Mouse (Mus musculus): ENCODE data around the gene Nsf. TPM values are rescaled to one million over a fixed set of nuclear protein-coding genes. Genes with fewer than 3 reads are reported as not detected.
"Not testable (repeated sequence)": the region's sequence is repeated elsewhere in the genome, so short reads cannot be mapped to it uniquely, and the experiment has no call there.

Nsf gene
- total RNA-seq, 2 experiments from 2014 or later = 815 to 848 TPM

DNA sequence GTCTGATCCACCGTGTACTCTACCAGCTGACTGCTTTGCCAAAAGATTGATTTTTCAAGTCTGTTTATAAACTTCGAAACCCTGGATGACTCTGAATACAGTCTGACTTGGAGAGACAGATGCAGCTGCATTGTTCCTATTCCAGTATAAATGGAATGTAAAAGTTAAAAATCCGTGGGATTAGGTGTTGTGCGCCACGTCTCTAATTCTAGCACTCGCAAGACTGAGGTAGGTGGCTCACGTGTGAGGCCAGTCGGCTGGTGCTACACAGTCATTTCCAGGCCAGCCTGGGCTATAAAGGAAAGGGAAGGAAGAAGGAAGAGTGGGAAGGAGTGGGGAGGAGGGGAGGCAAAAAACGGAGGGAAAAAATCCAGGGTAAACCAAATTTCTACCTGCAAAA lies 48.4 kb downstream of the Nsf start:
- no peak for DNase-seq (ENCODE audit: low spot score in 2 of 2)

GRCm38 (mm10) chr11:103901581-103901966 lies 52.3 kb downstream of the Nsf start:
- DNase-seq (ENCODE audit: low spot score in 2 of 2) = no peak

More for the DNA sequence above, 48.4 kb downstream of the Nsf start:
- intact Hi-C loops (cut with DNase I) = no loop called here

DNA sequence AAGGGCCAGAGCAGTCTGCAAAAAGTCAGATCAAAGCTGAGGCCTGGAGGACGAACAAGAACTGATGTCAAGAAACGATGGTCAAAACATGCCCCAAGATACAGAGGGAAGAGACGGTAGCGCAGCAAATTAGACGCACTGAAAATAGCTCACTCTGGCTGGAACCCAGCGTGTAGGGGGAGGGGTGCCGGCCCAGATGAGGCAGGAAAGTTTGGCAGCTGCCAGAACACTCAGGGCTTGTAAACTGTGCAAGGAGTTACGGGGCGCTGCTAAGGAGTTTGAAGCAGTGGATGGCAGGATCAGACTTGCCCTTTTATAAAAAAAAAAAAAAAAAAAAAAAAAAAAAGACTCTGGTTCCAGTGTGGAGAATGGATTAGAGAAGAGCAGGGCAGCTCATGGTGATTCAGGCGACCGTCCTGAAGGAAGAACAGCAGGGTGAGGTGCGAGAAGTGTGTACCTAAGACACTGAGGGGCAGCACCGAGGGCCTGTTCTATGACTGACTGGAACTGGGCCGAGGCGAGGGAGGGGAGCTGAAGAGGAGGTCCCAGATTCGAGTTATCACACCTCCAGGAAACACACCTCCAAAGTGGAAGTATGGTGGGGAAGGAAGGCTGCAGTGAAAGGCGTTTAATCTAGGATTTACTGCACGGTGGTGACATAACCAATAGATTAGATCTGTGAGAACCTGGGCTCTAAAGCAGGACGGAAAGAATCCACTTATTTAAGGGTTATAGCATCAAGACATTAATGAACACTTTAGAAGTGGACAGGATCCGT lies 52.9 kb downstream of the Nsf start:
- intact Hi-C loops (cut with DNase I) = no loop called here

More at GRCm38 (mm10) chr11:103901581-103901966, 52.3 kb downstream of the Nsf start:
- intact Hi-C loops (cut with DNase I) = no loop called here

DNA sequence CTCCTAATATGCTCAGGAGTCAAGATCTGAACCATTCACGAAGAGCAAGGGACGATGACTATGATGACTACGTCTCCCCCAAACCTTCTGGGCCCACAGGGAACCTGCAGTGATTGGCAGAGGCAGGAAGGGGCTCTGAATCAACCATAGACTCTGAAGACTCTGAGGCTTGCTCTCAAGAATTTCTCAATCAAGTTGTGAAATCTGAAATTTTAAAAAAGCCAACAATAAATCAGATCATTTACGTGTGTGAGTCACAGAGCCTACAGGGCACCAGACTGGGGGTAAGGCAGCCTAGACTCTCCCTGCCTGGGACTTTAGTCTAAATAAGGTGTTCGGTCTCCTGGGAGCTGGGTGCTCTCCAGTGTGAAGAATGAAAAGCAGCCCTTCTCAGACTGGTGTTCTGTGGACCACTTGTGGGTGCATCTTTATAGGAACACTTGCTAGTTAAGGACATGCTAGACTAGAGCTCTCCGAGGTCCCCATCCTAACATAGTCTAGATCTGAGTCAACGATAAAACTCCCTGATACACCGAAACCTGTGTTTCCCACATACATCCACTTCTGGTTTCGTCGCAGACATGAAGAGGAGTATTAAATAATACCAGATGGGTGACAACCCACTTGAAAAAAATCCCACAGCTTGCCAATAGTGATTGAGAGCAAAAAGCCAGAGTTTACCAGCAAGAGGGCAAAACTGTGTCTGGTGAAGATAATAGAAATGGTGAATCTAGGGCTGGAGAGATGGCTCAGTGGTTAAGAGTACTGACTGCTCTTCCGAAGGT lies 56.7 kb downstream of the Nsf start:
- intact Hi-C loops (cut with DNase I) = no loop called here
- DNase-seq (ENCODE audit: low spot score in 2 of 2) = no peak

More for the DNA sequence above, 52.9 kb downstream of the Nsf start:
- DNase-seq (ENCODE audit: low spot score in 2 of 2) = peak in 1 of 2 experiments; percentile 43

DNA sequence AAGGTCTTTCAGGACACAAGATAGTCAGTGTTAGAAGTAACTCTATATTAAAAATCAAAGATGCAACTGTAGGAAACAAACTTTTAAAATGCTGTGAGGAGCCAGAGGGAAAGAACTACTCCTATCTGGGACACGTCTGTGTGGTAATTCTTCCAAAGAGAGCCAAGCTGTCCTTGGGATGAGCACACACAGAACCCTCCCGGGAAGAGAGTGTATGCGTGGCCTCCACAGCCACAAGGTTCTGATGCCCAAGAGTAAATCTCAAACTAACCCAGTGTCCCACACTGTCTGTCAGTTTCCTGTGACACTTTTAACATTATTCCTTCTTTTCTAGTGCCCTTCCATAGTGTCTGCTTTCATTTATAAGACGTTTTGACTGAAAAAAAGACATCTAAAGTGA lies 57.8 kb downstream of the Nsf start:
- intact Hi-C loops (cut with DNase I) = no loop called here

DNA sequence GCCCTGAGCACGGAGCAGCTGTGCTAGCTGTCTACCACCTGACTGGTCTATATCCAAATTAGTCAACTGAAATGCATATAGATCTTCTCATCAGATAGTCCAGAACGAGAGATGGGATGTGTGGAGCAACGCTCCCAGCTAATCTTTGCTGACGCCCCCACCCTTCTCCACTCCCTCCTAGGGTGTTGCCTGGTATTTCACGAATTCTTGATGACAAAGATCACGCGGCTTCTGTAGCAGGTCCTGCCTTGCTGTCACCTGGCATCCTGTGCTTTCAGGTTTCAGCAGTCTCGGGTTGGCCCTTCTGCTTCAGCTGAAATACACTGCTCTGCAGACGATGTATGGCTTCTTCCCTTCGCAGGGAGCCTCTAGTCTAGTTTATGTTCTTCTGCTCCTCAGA lies 61.0 kb downstream of the Nsf start:
- no peak for DNase-seq (ENCODE audit: low spot score in 2 of 2)
- intact Hi-C loops (cut with DNase I) = no loop called here

More for the DNA sequence above, 57.8 kb downstream of the Nsf start:
- DNase-seq (ENCODE audit: low spot score in 2 of 2) = no peak

DNA sequence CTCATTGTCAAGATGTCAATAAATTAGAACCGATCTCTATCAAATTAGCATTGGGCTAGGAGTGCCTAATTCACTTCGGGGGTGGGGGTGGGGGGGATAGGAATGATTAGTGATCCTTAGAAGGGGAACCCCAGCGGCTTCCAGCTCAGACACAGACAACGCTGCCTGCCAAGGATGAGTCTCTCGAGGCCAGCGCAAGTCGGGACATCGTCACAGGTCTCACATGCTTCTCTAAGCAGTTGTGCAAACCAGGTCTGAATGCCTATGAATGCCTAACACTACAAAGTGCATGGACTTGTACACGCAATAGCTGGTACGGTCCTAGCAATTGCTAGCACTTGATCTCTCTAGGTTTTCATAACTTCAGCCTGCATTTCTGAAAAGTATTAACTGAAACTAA lies 62.1 kb downstream of the Nsf start:
- intact Hi-C loops (cut with DNase I) = no loop called here
- no peak for DNase-seq (ENCODE audit: low spot score in 2 of 2)

DNA sequence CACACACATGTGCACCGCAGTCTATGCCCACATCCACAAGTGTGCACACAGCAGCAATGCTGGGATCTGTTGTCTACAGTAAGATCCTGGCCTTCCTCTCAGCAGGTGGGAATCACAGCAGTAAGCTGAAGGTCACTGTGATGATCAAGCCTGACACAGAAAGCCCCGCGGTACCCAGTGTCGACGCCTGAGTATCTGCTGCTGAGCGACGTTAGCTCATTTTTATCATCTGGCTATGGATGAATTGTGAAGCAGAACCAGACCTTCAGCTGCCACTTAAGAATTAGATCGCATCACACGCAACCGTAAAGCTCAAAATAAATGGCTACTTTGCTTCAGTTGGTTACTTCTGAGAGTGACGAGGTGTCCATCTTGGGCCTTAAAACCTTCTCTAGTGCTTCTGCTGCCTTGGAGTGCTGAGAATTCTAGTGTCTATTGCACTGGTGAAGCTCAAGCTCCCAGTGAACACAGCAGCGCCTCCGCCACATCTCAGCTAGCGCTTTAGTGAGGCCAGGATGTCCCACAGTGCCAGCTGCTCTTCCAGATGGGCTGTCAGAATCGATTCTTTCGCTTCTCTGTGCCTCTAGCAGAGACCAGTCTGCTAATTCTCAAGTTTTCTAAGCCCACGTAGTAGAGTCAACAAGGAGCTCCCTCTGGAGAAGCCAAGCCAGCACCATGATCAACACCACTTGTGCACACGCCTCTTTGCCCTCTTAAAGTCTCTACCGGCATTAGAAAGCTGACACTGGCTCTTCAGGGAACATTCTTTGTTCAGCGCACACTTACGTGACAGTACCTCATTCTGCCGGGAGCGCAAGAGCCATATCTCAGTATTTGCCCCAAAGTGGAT lies 63.3 kb downstream of the Nsf start:
- intact Hi-C loops (cut with DNase I) = no loop called here
- DNase-seq (ENCODE audit: low spot score in 2 of 2) = peak; percentile 39 to 52

GRCm38 (mm10) chr11:103887724-103888410 lies 66.0 kb downstream of the Nsf start:
- intact Hi-C loops (cut with DNase I) = no loop called here

GRCm38 (mm10) chr11:103884749-103885383 lies 69.0 kb downstream of the Nsf start:
- DNase-seq (ENCODE audit: low spot score in 2 of 2) = peak; percentile 44 to 49
- intact Hi-C loops (cut with DNase I) = no loop called here

More at GRCm38 (mm10) chr11:103887724-103888410, 66.0 kb downstream of the Nsf start:
- no peak for DNase-seq (ENCODE audit: low spot score in 2 of 2)

- DNase-seq (ENCODE audit: low spot score in 2 of 2) = no peak
- intact Hi-C loops (cut with DNase I) = no loop called here
Measured at GRCm38 (mm10) chr11:103883793-103884192, 70.1 kb downstream of the Nsf start.

DNA sequence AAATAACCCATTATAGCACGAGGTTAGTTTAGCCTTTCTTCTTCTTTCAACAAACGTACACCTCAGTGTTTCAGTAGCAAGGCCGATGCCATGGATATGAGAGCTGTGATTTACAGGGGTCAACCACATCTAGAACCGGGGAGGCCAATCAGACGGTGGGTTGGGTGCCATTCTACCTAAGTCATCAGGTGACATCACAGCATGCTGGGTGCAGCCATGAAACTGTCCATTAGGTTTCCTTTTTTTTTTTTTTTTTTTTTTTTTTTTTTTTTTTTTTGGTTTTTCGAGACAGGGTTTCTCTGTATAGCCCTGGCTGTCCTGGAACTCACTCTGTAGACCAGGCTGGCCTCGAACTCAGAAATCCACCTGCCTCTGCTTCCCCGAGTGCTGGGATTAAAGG lies 74.4 kb downstream of the Nsf start:
- DNase-seq (ENCODE audit: low spot score in 2 of 2); intact Hi-C loops (cut with DNase I): not testable (repeated sequence)

DNA sequence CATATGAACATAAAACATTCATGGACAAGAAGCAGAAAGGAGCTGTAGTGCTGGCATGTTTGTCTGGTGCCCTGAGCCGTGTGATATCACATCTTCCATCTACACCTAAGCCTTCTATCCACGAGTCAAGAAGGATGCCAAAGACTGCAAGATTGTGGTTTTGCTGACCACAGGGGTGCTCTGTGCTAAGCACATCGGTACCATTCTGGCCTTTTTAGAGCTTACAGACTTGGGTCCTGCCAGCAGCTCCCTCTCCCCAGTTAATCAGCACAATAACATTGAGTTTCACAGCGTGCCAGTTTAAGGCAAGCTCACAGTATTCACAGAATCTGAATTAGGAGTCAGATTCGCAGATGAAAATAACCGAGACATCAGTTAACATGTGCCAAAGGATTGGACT lies 75.4 kb downstream of the Nsf start:
- DNase-seq (ENCODE audit: low spot score in 2 of 2) = no peak
- intact Hi-C loops (cut with DNase I) = no loop called here

DNA sequence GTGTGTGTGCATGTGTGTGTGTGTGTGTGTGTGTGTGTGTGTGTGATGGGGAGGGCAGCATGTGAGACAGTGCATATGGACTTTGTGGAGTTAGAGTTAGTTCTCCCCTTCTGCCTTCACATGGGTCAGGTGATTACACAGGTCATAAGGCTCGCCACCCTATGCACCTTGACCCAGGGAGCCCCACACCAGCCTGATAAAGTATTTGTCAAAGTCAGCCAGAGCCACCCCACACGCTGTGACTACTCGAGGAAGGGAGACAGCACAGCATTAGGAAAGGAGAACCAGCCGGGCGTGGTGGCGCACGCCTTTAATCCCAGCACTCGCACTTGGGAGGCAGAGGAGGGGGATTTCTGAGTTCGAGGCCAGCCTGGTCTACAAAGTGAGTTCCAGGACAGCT lies 83.5 kb downstream of the Nsf start:
- intact Hi-C loops (cut with DNase I) = no loop called here

GRCm38 (mm10) chr11:103867702-103868101 lies 86.2 kb downstream of the Nsf start:
- intact Hi-C loops (cut with DNase I) = no loop called here
- no peak for DNase-seq (ENCODE audit: low spot score in 2 of 2)

More for the DNA sequence above, 83.5 kb downstream of the Nsf start:
- no peak for DNase-seq (ENCODE audit: low spot score in 2 of 2)

DNA sequence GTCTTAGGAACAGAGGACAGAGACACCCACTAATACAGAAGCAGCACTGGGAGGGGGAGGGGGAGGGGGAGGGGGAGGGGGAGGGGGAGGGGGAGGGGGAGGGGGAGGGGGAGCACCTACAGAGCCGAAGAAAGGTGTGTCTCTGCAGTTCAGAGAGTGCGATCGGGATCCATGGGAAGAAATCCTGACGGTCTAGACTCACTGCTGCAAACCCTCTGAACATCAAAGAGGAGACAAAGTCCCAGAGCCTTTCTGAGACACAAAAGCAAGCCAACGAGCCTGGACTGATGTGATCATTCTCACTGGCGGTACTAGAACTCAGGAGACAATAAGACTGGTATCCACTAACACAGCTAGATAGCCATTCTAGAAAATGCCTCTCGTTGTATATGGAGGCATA lies 88.5 kb downstream of the Nsf start:
- DNase-seq (ENCODE audit: low spot score in 2 of 2) = no peak
- intact Hi-C loops (cut with DNase I) = no loop called here

DNA sequence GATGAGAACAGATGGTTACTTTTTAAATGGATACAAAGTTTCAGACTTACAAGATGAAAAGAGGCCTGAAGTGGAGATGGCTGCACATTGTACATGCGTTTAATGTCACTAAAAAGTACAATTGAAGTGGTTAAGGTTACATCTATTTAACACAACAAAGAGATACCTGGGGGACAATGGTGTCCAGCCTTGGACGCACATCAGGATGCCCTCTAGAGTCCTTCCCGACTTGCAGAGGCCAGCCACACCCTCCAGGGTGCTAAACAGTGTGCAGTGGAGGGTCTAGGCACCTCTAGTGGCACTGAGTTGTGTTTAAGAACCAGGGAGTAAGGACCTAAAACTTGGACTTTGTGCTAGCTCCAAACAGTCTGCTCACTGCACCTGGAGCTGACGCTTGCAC lies 89.4 kb downstream of the Nsf start:
- intact Hi-C loops (cut with DNase I) = no loop called here
- DNase-seq (ENCODE audit: low spot score in 2 of 2) = no peak

GRCm38 (mm10) chr11:103862951-103863350 lies 90.9 kb downstream of the Nsf start:
- intact Hi-C loops (cut with DNase I) = no loop called here
- no peak for DNase-seq (ENCODE audit: low spot score in 2 of 2)

Measured in left cerebral cortex, postnatal 14 days (tissue).